Mouse (Mus musculus) stomach, embryonic 16.5 days (tissue): ENCODE measurements around the gene Hdhd5. TPM values are rescaled to one million over a fixed set of nuclear protein-coding genes. Genes with fewer than 3 reads are reported as not detected.

Experiments used
- ATAC-seq: fragments of 200-750 bp; cut with Nextera tagmentation; 2 replicates; pipeline ENCODE4 v1.8.0; 2017; ENCODE audit warnings: moderate number of reproducible peaks, moderate TSS enrichment; ENCODE audit not compliant: insufficient read depth, low FRiP score
- H3K27ac ChIP-seq: fragments of 300-500 bp; sonication (generic); 2 replicates; pipeline ENCODE4 v1.5.1; 2014; ENCODE audit warnings: low read length
- H3K27me3 ChIP-seq: fragments of 300-500 bp; sonication (generic); 2 replicates; pipeline ENCODE4 v1.6.1; 2014; ENCODE audit warnings: low read length, control low read depth, mixed read lengths; ENCODE audit not compliant: control insufficient read depth, insufficient read depth
- H3K36me3 ChIP-seq: fragments of 300-500 bp; sonication (generic); 2 replicates; pipeline ENCODE4 v1.6.1; 2014; ENCODE audit warnings: low read length; ENCODE audit not compliant: control insufficient read depth, insufficient read depth
- H3K4me1 ChIP-seq: fragments of 300-500 bp; sonication (generic); 2 replicates; pipeline ENCODE4 v1.6.1; 2014; ENCODE audit warnings: low read length, control low read depth, mixed read lengths; ENCODE audit not compliant: control insufficient read depth, insufficient read depth
- H3K4me2 ChIP-seq: fragments of 300-500 bp; sonication (generic); 2 replicates; pipeline ENCODE4 v1.6.1; 2014; ENCODE audit warnings: low read depth, low read length, mixed read lengths
- H3K4me3 ChIP-seq: fragments of 300-500 bp; sonication (generic); replicated peaks from 2 replicates; pipeline ENCODE4 v1.5.1; 2014; ENCODE audit warnings: mild to moderate bottlenecking, low read length
- H3K9ac ChIP-seq: fragments of 300-500 bp; sonication (generic); 2 replicates; pipeline ENCODE4 v1.6.1; 2014; ENCODE audit warnings: low read length
- H3K9me3 ChIP-seq: fragments of 300-500 bp; sonication (generic); replicated peaks from 2 replicates; pipeline ENCODE4 v1.6.1; 2016; ENCODE audit warnings: low read length, control low read depth; ENCODE audit not compliant: control insufficient read depth
- WGBS: fragments of 180-500 bp; shearing (Covaris S2); extraction: QIAGEN DNeasy Blood & Tissue Kit; methylation state at CpG from one replicate; pipeline ENCODE4 v1.1.7; 2014; 5-methylcytosine and 5-hydroxymethylcytosine counted together
- polyA plus RNA-seq: library from polyadenylated mRNA; unstranded; fragments of >200 nt; fragmentation: Nextera tagmentation; extraction: Ambion mirVana; gene quantifications from 2 replicates; pipeline ENCODE4 v1.2.1, GENCODE M21; 2015

Hdhd5 gene
- polyA plus RNA-seq, 1 experiment from 2014 or later = 15.9 TPM

GRCm38 (mm10) chr6:120566911-120567909 is 36.1 kb upstream of the Hdhd5 start:
- no peak overlapping the region for H3K4me3 ChIP-seq
- ATAC-seq = no peak
- H3K27me3 ChIP-seq = no peaks in the 10 kb centered on the region
- H3K9me3 ChIP-seq = no peaks in the 10 kb centered on the region
- no peak overlapping the region for H3K4me2 ChIP-seq
- H3K4me1 ChIP-seq = no peaks in the 10 kb centered on the region; the same call in 1 of the 2 replicates
- no peaks in the 10 kb centered on the region for H3K36me3 ChIP-seq
- 64% methylated on average over 18 of the region's 18 CpGs for WGBS
- no peak overlapping the region for H3K27ac ChIP-seq
- H3K9ac ChIP-seq = no peak overlapping the region

GRCm38 (mm10) chr6:120556641-120557040 is 25.5 kb upstream of the Hdhd5 start:
- Histone ChIP-seq H3K27ac (no peak overlapping the region), H3K4me2 (no peak overlapping the region), H3K36me3 (no peaks in the 10 kb centered on the region), H3K4me1 (no peaks in the 10 kb centered on the region), H3K9ac (no peak overlapping the region), H3K4me3 (no peak overlapping the region), H3K9me3 (no peaks in the 10 kb centered on the region), H3K27me3 (no peaks in the 10 kb centered on the region)
- WGBS = 87% methylated on average over 8 of the region's 8 CpGs
- no peak for ATAC-seq

GRCm38 (mm10) chr6:120555983-120556567 is 25.0 kb upstream of the Hdhd5 start:
- Histone ChIP-seq H3K4me3 (no peak overlapping the region), H3K36me3 (no peaks in the 10 kb centered on the region), H3K27ac (no peak overlapping the region), H3K4me2 (no peak overlapping the region), H3K9ac (no peak overlapping the region), H3K4me1 (no peaks in the 10 kb centered on the region), H3K9me3 (no peaks in the 10 kb centered on the region), H3K27me3 (no peaks in the 10 kb centered on the region)
- WGBS = 74% methylated on average over 6 of the region's 6 CpGs
- ATAC-seq = peak; percentile 56

GRCm38 (mm10) chr6:120555152-120555551 is 24.0 kb upstream of the Hdhd5 start:
- WGBS = 64% methylated on average over 1 of the region's 1 CpGs
- no peak overlapping the region for H3K4me2 ChIP-seq
- no peaks in the 10 kb centered on the region for H3K4me1 ChIP-seq
- no peak overlapping the region for H3K9ac ChIP-seq
- no peaks in the 10 kb centered on the region for H3K36me3 ChIP-seq
- H3K27ac ChIP-seq = no peak overlapping the region
- no peaks in the 10 kb centered on the region for H3K9me3 ChIP-seq
- no peak for ATAC-seq
- H3K4me3 ChIP-seq = no peak overlapping the region
- H3K27me3 ChIP-seq = no peaks in the 10 kb centered on the region

- H3K36me3 ChIP-seq = no peaks in the 10 kb centered on the region
- no peaks in the 10 kb centered on the region for H3K9me3 ChIP-seq
- H3K9ac ChIP-seq = no peak overlapping the region
- ATAC-seq = no peak
- H3K4me2 ChIP-seq = no peak overlapping the region
- no peaks in the 10 kb centered on the region for H3K4me1 ChIP-seq
- no peak overlapping the region for H3K4me3 ChIP-seq
- H3K27ac ChIP-seq = no peak overlapping the region
- 20% methylated on average over 2 of the region's 2 CpGs for WGBS
- H3K27me3 ChIP-seq = no peaks in the 10 kb centered on the region
These were observed 19.1 kb upstream of the Hdhd5 start for GRCm38 (mm10) chr6:120550173-120550572.

- H3K4me2 ChIP-seq = no peak overlapping the region
- no peak overlapping the region for H3K27ac ChIP-seq
- no peaks in the 10 kb centered on the region for H3K27me3 ChIP-seq
- WGBS = 91% methylated on average over 3 of the region's 3 CpGs
- no peak for ATAC-seq
- H3K9ac ChIP-seq = no peak overlapping the region
- H3K4me1 ChIP-seq = no peaks in the 10 kb centered on the region
- no peaks in the 10 kb centered on the region for H3K36me3 ChIP-seq
- H3K9me3 ChIP-seq = no peaks in the 10 kb centered on the region
- no peak overlapping the region for H3K4me3 ChIP-seq
These were observed 17.5 kb upstream of the Hdhd5 start for GRCm38 (mm10) chr6:120548581-120548980.

- ATAC-seq = no peak
- Histone ChIP-seq H3K4me3 (no peak overlapping the region), H3K4me1 (no peaks in the 10 kb centered on the region), H3K36me3 (no peaks in the 10 kb centered on the region), H3K27me3 (no peaks in the 10 kb centered on the region), H3K9me3 (no peaks in the 10 kb centered on the region), H3K4me2 (no peak overlapping the region), H3K9ac (no peak overlapping the region), H3K27ac (no peak overlapping the region)
- 75% methylated on average over 4 of the region's 4 CpGs for WGBS
These were observed 15.9 kb upstream of the Hdhd5 start for GRCm38 (mm10) chr6:120546973-120547372.

- H3K27me3 ChIP-seq = no peaks in the 10 kb centered on the region
- 92% methylated on average over 3 of the region's 3 CpGs for WGBS
- no peaks in the 10 kb centered on the region for H3K9me3 ChIP-seq
- no peaks in the 10 kb centered on the region for H3K36me3 ChIP-seq
- no peak overlapping the region for H3K4me2 ChIP-seq
- H3K4me1 ChIP-seq = no peaks in the 10 kb centered on the region
- no peak overlapping the region for H3K4me3 ChIP-seq
- H3K27ac ChIP-seq = no peak overlapping the region
- H3K9ac ChIP-seq = no peak overlapping the region
- ATAC-seq = no peak
These were observed 15.2 kb upstream of the Hdhd5 start for GRCm38 (mm10) chr6:120546292-120546691.

- no peaks in the 10 kb centered on the region for H3K9me3 ChIP-seq
- WGBS = 4% methylated on average over 1 of the region's 1 CpGs
- H3K27me3 ChIP-seq = no peaks in the 10 kb centered on the region
- no peak overlapping the region for H3K27ac ChIP-seq
- no peaks in the 10 kb centered on the region for H3K36me3 ChIP-seq
- no peak overlapping the region for H3K9ac ChIP-seq
- no peak overlapping the region for H3K4me2 ChIP-seq
- no peaks in the 10 kb centered on the region; the same call in 1 of the 2 replicates for H3K4me1 ChIP-seq
- no peak overlapping the region for H3K4me3 ChIP-seq
- no peak for ATAC-seq
These were observed 10.9 kb upstream of the Hdhd5 start for GRCm38 (mm10) chr6:120542061-120542460.
